Mouse (Mus musculus): ENCODE measurements at regions not wholly inside any gene's neighbourhood (a gene's known extent, or its start where the extent isn't known, plus 50 kb on each side); places are given as distances from the start of the nearest gene placed in this dataset.

- no peaks in the 10 kb centered on the region for H3K4me1 ChIP-seq (ENCODE audit: control insufficient read depth, insufficient read depth, low read length)
- no peak overlapping the region for H3K27ac ChIP-seq (ENCODE audit: insufficient read depth, low read length)
- TF ChIP-seq CTCF (IDR thresholded peaks at IDR 0.05; ENCODE audit: borderline replicate concordance, insufficient read depth, low read length) (no peak), POLR2A (IDR thresholded peaks at IDR 0.05; ENCODE audit: low read depth, low read length) (no peak)
- no peak overlapping the region for H3K4me3 ChIP-seq (ENCODE audit: insufficient read depth, low read length)
Measured at GRCm38 (mm10) chrX:17714534-17714933, 142.4 kb upstream of the Fundc1 start.

- H3K4me1 ChIP-seq (ENCODE audit: control insufficient read depth, insufficient read depth, low read length), result no peaks in the 10 kb centered on the region
- TF ChIP-seq CTCF (IDR thresholded peaks at IDR 0.05; ENCODE audit: borderline replicate concordance, insufficient read depth, low read length), result no peak
- no peak for TF ChIP-seq POLR2A (IDR thresholded peaks at IDR 0.05; ENCODE audit: low read depth, low read length)
- H3K4me3 ChIP-seq (ENCODE audit: insufficient read depth, low read length), result no peak overlapping the region
- no peak overlapping the region for H3K27ac ChIP-seq (ENCODE audit: insufficient read depth, low read length)
Measured at GRCm38 (mm10) chrX:17712919-17713318, 140.8 kb upstream of the Fundc1 start.

- Histone ChIP-seq H3K27ac (ENCODE audit: insufficient read depth, low read length) (no peak overlapping the region), H3K4me3 (ENCODE audit: insufficient read depth, low read length) (no peak overlapping the region), H3K4me1 (ENCODE audit: control insufficient read depth, insufficient read depth, low read length) (no peaks in the 10 kb centered on the region)
- TF ChIP-seq CTCF (IDR thresholded peaks at IDR 0.05; ENCODE audit: borderline replicate concordance, insufficient read depth, low read length), result no peak
- no peak for TF ChIP-seq POLR2A (IDR thresholded peaks at IDR 0.05; ENCODE audit: low read depth, low read length)
Measured at GRCm38 (mm10) chrX:17712475-17712874, 140.3 kb upstream of the Fundc1 start.

All from embryonic fibroblast, embryonic 13.5 days (primary cell).